Mouse (Mus musculus) spleen, postnatal 36 days (tissue): ENCODE data around the gene Tgfbr3.

Experiments used
- DNase-seq, 2 experiments: peaks; one replicate each; pipeline ENCODE4 v3.0.0; 2022; ENCODE audit warnings: low spot score in 2 of 2, mixed read lengths in 1 of 2

Tgfbr3 gene

DNA sequence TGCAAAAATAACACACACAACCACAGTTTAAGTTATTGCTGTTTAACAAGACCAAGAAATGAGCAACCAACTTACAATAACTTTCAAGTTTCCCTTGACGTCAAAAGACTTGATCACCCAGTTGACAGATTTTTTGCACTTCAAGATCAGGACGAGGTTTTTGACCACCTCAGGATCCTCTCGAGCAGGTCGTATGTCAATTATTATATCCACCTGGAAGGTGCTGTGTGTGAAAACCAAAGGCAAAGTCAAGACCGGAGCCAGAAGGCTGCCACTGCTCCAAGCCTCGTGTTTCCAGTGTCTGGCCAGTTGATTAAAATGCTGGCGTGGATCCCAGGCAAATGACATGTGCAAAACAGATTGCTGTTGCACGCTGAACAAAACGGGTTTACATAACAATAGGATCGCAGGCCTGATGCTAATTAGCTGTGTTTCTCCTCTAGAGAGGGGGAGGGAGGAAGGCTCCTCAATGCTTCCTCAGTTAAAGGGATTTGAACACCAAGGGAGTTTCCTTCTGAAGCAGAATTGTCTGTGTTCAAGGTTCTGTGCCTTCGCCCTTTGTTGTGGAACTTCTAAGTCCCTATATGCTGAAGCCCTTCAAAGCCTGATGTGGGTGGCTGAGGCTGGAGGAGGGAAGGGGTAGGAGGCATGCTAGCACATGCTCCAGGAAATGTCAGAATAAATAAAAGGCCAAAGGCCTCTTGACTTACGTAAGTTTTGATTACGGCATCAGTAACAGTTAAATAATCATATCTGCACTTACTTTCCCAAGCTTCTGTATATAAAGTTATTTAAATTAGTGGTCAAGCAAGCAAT lies 141.3 kb downstream of the Tgfbr3 start:
- peak; percentile 13 to 14 for DNase-seq

DNA sequence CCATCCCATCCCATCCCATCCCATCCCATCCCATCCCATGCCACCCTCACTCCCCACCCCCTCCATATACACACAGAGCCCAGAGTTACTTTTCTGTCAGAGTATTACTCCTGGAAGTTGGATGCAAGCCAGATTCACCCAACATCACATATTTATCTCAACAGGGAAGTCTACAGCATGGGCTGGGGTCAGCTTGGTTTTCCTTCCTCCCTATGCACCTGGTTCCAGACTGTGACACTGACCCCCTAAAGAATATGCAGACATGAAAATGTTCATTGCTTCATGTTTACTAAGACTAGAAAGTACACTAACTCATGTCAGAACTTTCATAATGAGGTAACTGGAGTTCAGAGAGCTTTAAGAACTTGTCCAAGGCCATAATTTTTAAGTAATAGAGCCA lies 142.0 kb downstream of the Tgfbr3 start:
- DNase-seq, result no peak

DNA sequence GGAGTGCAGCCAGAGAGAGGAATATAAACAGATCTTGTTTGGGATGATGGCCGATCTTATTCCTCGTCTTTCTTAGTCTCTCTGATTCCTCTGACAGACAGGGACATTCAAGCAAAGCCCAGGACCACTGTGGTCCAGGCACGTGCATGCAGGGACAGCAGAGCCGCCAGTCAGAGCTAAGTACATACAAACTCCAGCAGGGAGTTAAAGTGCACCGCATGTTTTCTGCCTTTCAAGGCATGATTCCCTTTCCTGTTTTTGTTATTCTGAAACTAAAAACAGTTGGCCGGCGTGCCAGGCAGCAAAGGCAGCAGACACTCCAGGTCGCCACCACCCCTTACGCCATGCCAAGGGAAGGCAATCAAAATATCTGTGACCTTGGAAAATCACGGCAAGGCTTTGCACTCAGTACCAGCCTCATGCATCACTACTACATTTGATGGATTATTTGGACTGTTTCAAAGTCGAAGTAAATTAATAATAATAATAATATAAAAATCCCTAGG lies 143.3 kb downstream of the Tgfbr3 start:
- no peak for DNase-seq

DNA sequence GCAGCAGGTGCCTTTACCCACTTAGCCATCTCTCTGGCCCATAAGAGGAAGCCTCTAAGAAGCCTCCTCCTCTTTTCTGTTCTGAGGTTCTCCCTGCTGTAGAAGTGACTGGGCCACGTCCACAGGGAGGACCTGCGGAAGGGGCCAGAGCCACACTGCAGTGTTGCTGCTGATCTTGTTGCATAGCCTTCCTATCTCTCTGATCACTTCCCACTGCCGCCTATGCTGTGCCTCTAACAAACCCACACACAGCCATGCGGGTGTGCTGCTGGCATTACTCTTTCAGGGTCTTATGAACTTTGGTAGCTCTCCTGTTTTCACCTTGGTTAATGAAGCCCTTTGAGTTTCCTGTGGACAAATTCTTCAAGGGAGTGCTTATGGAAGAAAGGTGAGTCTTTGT lies 144.3 kb downstream of the Tgfbr3 start:
- DNase-seq, result no peak

DNA sequence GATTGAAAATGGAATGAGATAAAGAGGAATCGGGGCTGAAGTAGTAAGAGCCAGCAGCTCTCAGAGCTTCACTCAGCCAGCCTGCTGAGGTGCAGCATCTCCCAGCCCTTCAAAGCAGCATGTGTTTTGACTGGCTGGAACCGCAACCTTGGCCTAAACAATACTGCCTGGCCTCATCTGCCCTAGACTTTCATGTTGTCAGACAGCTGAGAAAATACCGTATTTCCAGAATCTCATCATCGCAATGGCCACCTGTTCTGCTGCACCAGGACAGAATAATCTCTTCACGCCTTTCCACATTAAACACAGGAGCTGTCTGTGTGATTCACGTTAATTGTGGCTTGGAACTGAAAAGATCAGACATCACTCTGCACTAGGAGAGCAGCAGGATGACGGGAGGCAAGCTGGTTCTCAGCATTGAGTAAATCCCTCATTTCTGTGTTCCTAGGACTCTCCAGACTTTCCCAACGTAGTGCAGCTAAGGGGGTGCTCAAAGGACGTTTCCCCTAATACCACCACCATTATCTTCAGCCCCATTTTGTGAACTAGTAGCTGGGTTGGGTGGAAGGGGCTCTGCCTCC lies 145.1 kb downstream of the Tgfbr3 start:
- DNase-seq, result no peak

DNA sequence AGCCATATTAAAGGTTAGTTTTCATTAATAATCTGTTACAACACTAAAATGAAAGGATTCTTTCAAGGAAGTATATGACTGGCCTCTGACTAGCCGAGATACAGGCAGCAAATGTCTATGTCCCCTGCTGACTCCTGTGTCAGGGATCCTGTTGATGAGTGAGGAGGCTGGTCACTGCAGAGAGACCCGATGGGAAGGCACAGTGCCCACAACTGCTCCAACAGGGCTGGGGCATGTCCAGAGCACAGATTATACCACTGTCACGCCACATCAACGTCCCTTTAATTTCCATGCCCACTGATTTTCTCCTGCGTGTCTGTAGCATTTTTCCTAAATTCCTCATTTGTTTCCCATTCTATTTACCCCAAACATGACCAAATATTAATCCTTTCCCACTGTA lies 146.0 kb downstream of the Tgfbr3 start:
- no peak for DNase-seq

DNA sequence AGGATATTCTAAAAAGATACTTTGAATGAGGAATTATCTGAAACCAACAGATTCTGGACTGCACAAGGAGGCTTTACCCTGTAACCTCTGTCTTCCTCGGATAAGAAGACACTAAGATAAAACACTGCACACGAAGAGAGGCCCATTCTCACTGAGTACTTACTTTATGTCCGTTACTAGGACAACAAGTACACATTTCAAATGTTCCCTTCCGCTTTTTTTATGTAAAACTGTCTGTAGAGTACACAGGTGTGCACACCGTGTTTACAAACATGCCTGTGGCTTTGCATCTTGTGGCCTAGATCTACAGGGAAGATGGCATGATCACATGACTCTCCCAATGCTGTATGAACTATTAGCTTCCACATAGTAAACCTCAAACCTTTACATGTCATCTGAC lies 146.6 kb downstream of the Tgfbr3 start:
- DNase-seq, result no peak

DNA sequence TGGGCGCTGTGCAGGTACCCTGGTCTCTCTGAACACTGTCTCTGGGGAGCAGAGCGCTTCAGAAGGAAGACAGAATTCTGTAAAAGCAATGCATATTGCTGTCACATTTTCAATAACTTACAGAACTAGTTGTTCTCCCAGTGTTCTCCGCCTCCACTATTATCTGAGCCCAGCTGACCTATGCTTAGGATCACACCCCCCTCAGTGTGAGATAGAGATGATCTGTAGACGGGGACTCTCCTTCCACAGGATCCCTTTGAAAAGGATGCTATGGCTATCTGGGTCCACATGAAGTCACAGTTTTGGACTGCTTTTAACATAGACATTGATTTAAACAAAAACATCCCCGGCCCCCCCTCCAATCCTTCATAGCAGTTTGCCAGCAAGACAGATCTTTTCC lies 148.1 kb downstream of the Tgfbr3 start:
- DNase-seq, result no peak

DNA sequence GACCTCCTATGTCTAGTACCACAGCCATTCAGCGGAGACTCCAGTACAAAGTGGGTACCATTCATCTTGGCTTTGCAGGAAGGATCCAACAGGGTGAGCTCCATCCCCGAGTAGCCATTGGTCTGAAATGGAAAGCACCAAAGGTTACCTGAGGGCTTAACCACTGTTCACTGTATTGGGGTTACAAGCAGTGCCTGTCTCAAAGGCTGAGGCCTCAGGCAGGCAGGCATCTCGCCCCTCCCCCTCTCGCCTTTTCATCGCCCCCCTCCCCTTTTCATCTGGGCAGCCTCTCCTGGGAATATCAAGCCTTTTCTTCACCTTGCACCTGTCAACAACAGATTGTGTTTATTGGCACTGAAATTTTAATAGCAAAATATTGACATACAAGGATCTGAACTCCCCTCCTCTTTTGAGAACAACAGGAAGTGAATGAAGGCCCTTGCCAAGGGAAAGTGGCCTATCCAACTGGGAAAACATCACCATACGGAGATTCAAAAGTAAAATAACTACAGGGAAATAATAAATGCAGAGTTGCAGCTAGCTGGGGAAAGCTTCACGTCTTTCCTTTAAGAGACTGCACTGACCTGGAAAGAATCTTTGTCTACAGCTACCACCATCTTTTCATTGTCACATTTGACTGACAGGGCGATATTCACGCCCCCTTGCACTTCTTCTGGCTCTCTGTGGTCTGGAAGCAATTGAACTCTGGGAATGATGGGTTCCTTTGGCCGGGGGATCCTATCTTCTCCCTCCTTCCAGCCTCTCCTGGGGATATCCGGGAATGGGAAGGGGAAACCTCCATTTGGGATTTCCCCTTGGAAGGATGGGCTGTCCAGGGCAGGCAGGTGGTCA lies 149.4 kb downstream of the Tgfbr3 start:
- no peak for DNase-seq

DNA sequence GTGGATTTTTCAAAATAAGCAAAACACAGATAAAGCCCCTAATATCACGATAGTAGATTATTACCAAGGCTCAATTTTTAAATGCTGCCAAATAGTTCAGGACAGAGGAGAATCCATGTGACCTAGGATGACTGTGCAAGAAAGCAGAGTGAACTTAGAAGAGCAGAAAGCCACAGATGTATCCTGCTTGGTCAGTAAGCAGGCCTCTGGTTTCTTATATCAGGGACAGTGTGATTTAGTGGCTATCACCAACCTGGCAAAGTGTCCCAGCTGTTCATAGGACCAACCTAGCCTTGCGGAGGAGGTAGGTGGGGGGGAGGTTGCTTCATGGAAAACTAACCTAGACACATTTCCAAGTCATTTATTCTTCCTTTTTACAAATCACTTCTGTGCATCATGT lies 156.1 kb downstream of the Tgfbr3 start:
- DNase-seq, result no peak

DNA sequence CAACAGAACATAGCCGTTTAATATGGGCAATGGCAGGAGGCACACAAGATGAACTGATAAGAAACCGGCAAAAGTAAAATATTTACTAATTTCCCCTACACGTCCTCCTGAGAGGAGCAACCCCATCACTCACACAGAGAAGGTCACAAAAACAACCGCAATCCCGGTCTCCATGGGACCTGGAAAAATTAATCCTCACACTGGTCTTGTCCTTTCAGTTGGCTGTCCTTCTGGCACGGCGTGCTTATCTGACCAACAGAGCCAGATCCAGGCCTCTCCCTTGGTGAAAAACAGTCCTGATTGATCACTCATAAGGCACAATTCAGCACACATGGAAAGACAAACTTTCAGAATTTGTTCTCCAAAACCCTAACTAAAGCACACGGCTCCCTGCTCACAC lies 157.2 kb downstream of the Tgfbr3 start:
- no peak for DNase-seq

DNA sequence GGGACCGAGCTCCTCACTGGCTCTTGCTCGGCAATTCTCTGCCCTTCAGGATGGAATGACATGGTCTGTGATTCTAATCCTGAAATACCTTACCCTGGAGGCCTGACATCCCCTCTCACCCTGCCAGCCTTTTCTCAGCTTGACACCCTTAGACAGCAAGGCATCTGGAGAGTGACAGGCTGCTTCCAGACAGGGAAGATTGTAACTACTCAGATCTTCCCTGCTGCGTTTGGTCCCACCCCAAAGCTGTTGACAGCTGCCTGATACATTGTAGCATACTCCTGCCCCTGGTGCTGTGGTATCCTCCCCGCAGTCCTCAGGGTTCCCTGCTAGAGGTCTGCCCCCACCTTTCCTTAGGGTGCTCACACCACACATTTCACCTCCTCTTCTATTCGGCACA lies 160.1 kb downstream of the Tgfbr3 start:
- DNase-seq, result no peak

DNA sequence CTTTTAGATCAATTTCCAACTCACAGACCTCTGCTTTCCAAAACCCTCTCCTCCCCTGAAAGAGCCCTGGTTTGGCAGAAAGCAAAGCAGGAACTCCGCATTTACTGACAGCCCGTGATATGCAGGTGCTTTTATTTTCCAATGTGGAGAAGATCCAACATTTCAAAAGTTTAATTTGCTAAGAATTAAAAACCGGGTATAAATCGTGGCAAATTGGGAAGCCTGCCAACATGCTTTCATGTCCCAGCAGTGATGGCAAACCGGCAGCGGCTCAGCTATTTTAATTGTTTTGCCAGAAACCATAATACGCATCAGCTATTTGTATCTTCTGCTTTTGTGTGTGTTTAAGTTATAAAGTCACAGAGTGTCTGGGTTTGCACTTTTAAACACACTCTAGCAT lies 162.9 kb downstream of the Tgfbr3 start:
- no peak for DNase-seq

DNA sequence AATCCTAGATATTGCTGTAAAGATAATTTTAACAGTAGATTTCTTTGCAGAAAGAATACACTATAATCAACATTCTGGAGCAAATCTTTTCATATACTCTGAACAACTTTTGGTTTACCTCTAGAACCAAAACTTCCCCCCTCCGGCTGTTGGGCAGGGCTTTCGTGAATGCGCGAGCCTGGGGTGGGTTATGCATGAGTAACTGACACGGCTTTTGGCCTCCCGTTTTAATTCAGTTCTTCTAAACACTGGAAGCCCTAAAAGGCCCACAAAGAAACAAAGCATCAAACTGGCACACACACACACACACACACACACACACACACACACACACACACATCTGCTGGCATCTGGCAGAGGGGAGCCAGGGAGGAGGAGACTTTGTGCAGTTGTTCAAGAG lies 164.3 kb downstream of the Tgfbr3 start:
- no peak for DNase-seq

DNA sequence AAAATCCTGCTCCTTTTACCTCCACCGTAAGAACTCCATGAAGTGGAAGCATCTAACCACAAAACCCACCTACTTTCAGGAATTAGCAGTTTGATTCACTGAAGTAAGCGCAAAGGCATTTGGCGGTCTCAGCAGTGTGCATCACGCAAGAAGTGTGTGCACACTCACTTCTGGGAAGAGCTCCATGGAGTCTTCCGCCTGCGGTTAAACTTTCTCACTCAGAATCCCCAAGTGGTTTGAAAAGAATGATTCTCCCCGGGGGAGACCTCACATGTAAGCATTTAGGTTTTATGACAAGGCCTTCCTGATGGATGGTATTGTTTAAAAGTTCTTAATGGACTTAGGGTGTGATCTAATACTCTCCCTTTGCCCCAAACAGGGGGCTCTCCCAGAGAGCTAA lies 164.9 kb downstream of the Tgfbr3 start:
- no peak for DNase-seq

DNA sequence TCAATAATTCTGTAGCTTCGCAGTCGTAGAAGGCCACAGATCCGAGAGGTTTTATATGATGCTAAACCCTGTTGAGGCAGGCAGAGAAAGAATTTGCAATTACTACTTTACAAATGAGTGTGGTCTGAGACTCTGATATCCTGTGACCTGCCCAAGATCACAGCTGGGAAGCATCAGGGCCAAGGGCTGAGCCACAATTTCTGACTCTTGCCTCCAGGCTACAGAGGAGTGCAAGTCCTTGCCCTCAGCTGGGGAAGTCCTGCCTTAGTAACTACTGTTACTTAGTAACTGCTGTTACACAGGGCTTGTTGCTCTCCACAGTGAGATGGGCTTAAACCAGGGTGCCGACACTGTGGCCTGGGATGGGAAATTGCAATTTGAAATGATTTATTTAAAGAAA lies 166.8 kb downstream of the Tgfbr3 start:
- DNase-seq, result no peak

DNA sequence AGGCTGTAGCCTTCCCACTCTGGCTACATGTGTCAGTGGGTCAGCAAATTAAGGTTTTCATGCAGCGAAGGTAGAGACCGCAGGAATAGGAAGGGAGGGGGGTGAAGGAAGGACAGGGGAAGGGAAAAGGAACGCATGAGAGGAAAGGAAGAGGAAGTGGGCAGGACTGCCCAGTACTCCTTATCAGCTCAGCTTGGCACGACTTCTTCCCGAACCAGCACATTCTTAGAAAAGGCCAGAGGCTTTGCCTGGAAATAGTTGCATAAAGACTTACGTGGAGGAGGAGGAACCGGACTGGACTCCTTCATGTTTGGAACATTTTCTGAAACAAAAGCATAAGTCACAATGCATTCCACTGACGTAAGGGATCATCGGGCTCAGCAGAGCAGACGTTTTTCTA lies 168.3 kb downstream of the Tgfbr3 start:
- peak in 1 of 2 experiments; percentile 17 for DNase-seq

DNA sequence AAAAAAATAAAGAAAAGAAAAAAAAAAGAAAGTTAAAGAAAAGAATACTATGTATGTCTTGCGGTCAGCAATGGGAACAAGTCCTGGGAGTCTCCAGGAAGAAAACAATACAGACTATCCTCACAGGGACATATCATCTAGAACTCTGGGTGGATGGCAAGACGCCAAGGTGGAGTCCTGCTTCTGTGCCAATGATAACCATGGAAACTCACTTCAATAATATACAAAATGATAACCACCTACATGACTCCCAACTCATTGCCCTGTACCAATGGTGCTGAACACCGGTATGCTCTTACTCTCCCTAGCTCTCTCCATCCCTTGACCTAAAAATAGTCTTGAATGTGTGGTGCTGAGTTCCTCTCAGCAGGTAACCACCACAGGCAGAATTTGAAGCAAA lies 168.8 kb downstream of the Tgfbr3 start:
- DNase-seq, result peak in 1 of 2 experiments; percentile 9

DNA sequence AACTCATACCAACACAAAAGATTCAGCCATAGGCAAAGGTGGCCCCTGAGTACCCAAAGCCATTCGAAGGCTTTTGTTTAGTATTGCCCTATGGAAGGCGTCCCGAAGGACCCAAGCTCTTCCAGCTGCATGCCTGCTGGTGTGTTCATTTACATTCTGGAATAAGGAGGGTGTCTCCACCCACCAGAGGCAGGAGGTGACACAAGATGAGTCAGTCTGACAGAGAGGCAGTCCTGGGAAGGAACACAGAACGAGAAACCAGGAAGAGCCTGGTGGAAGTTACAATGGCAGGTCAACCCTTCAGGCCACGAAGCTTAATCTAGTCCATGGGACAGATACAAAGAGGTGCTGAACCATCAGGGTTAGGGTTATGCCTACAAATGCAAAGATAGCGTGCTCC lies 169.5 kb downstream of the Tgfbr3 start:
- no peak for DNase-seq

DNA sequence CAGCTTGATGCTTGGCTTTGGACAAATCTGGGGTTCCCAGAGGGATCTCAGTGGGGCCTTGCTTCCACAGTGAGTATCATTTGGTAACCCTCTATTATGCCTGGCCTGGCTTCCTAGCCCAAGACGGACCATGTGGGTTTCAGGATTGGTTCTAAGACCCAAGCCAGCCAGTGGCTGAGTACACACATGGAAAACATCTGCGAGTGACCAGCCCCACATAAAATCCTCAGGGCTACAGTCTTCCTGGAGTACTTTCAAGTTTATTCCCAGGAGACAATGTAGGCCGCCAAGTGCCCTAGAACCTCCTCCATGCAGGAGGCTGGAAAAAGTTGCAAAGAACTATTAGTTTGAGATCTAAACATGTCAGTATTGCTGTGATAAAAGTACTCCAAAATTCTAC lies 172.6 kb downstream of the Tgfbr3 start:
- no peak for DNase-seq

DNA sequence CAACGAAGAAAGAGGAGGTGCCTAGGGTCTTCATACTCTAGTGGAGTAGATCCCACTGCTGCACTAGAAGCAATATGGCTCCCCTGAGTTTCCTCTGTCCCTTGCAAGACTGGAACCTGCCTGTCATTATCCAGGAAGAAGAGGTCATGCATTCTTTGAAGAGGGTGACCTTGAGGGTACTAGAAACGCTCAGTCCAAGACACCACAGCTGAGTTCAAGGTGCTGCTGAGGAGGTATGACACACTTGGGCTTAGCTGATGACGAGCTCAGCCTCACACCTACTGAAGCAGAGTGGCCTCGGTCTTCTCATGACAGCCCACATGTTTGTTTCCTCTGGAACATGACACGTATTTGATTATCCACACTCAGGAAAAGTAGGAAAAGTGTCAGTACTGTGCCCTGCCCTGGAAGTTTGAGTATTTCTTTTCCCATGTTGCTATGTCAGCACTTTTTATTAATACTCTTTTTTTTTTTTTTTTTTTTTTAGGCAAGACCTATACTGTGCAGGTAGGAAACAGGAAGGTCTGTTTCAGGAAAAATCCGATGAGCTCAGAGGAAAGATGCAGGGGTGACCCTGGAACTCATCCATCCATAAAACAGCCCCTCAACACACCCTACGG lies 176.7 kb downstream of the Tgfbr3 start:
- DNase-seq, result no peak

DNA sequence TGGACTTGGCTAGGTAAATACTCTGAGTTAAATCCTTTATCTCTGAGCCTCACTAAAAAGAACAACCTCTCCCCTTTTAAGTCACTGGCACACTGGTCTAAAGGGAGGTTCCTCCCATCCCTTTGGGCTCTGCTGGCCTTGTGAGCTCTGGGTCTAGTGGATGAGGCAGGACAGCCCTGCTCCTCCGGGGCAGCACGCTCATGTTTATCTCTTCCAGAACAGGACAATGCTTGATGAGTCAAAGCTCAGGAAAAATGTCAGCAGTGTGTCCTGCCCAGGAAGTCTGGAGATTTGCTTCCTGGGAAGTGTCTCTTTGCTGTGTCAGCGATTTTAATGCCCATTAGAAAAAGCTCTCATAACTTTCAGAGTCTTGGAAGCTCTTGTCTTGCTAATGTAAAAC lies 177.6 kb downstream of the Tgfbr3 start:
- no peak for DNase-seq
